Comparison of ENCODE assay signal across 8 mouse cellular contexts in the genomic region with DNA sequence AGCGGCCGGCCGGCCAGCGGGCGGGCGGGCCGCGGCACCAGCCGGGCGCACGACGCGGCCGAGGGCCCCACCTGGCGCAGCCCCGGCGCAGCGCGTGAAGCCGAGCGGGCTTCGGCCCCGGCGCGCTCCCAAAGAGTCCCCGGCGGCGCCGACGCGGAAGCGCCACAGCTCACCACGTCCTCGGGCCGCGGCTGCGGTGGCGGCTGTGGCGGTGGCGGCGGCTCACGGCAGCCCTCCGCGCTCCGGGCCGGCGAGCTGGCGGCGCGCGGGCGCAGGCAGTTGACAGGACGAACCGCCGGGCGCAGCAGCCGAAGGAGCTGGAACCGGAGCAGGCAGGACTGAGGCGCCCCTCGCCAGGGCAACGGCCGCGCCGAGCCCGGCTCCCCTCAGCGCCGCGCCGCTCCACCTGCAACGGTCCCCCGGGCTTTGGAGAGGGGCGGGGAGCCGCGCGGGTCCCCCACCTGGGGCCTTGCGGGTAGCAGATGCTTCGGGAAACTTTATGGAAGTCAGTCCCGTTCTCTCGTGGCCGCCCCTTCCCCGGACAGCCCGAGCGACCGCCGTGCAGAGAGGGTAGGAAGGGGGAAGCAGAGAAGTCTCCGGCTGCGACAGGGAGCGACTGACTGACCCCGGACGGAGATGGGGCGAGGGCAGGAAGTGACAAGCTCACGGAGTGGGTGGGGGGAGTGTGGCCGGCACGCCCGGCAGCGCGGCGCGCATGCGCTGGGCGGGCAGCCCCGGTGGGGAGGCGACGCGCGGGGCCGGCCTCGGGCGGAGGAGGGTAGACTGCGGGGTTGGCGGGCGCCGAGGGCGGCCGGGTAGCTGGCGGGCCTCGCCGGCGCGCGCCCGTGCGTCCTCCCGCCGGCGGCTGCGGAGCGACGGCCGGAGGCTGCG.
DNase-seq lines count a peak whose midpoint lies in the region; ATAC-seq and TF ChIP-seq lines count a peak whose summit lies in the region.

No protein-coding gene starts in this region.

- peak overlapping the region; percentile 47 for H3K4me3 ChIP-seq in ES-Bruce4 (ENCODE audit: low read depth, low read length)
- H3K4me3 ChIP-seq in forebrain, embryonic 14.5 days (ENCODE audit: low read depth, low read length), result peak overlapping the region; percentile 83
- H3K4me3 ChIP-seq in lung, adult 2 months (replicated peaks; ENCODE audit: extremely low read depth, low read depth, low read length), result peak overlapping the region; percentile 70

- peak overlapping the region; percentile 97 for H3K4me2 ChIP-seq in forebrain, embryonic 14.5 days (ENCODE audit: low read length)

- under 1% methylated on average over 77 of the region's 131 CpGs for WGBS in forebrain, embryonic 14.5 days
- WGBS in lung, adult 2 months, result 4% methylated on average over 127 of the region's 131 CpGs

- H3K36me3 ChIP-seq in ES-Bruce4 (ENCODE audit: control insufficient read depth, insufficient read depth, low read length, poor library complexity, severe bottlenecking), result peaks cover 2% of the 10 kb centered on the region; the same call in 1 of the 2 replicates
- peaks cover 5% of the 10 kb centered on the region; the same call in 1 of the 2 replicates for H3K36me3 ChIP-seq in forebrain, embryonic 14.5 days (ENCODE audit: control insufficient read depth, insufficient read depth, low read length)

- intact Hi-C loops in heart, postnatal 25 days (cut with DNase I), result loop anchor here (5.0 kb wide), 1 partner anchor 161 kb away; a partner anchor contains a TSS

- peak; percentile 49 for TF ChIP-seq POLR2A in ES-Bruce4 (IDR thresholded peaks at IDR 0.05; ENCODE audit: insufficient read depth, low read length)
- peak; percentile 92; the same call in 1 of the 2 replicates for TF ChIP-seq POLR2A in lung, adult 2 months (IDR thresholded peaks at IDR 0.05; ENCODE audit: borderline replicate concordance, extremely low read depth, low read depth, low read length)

- peaks cover 8% of the 10 kb centered on the region for H3K27me3 ChIP-seq in ES-Bruce4 (ENCODE audit: control insufficient read depth, insufficient read depth, low read length, poor library complexity, severe bottlenecking)
- no peaks in the 10 kb centered on the region for H3K27me3 ChIP-seq in forebrain, embryonic 14.5 days (replicated peaks; ENCODE audit: control insufficient read depth, insufficient read depth, low read length)

- peak; percentile 95 for ATAC-seq in cerebellum, adult (ENCODE audit: insufficient number of reproducible peaks, low FRiP score, low TSS enrichment)
- peak; percentile 94 for ATAC-seq in forebrain, embryonic 14.5 days
- peak; percentile 92 for ATAC-seq in neutrophil, adult 5-6 weeks (ENCODE audit: extremely low read depth, insufficient number of reproducible peaks, low FRiP score, poor library complexity, severe bottlenecking)

- no peak for TF ChIP-seq EP300 in ES-Bruce4 (IDR thresholded peaks at IDR 0.05; ENCODE audit: insufficient read depth, low read depth, low read length)

- H3K9ac ChIP-seq in ES-Bruce4 (ENCODE audit: low read depth, poor library complexity, severe bottlenecking), result peak overlapping the region; percentile 90
- H3K9ac ChIP-seq in forebrain, embryonic 14.5 days (ENCODE audit: low read length), result peak overlapping the region; percentile 74

- no peak for TF ChIP-seq CTCF in ES-Bruce4 (IDR thresholded peaks at IDR 0.05; ENCODE audit: low read depth, low read length)
- TF ChIP-seq CTCF in lung, adult 2 months (IDR thresholded peaks at IDR 0.05; ENCODE audit: insufficient read depth, low read length), result no peak

- peak; percentile 89 for DNase-seq in forebrain, embryonic 14.5 days (ENCODE audit: low spot score)
- peak; percentile 90 for DNase-seq in heart, postnatal 25 days (ENCODE audit: low spot score)
- peak; percentile 88 to 90 for DNase-seq in layer of hippocampus, adult 18-20 months (ENCODE audit: low spot score in 2 of 2)
- peak; percentile 89 for DNase-seq in lung, adult 2 months
- peak; percentile 83 to 87 for DNase-seq in thymus, adult 18-20 months

- no peak overlapping the region for H3K27ac ChIP-seq in ES-Bruce4 (ENCODE audit: insufficient read depth, low read length)
- peak overlapping the region; percentile 75 for H3K27ac ChIP-seq in forebrain, embryonic 14.5 days (ENCODE audit: low read depth, low read length)

- H3K9me3 ChIP-seq in ES-Bruce4 (replicated peaks; ENCODE audit: control insufficient read depth, insufficient read depth, low read length, poor library complexity, severe bottlenecking), result no peaks in the 10 kb centered on the region
- H3K9me3 ChIP-seq in forebrain, embryonic 14.5 days (replicated peaks; ENCODE audit: control insufficient read depth, low read length), result no peaks in the 10 kb centered on the region

- no peaks in the 10 kb centered on the region for H3K4me1 ChIP-seq in ES-Bruce4 (ENCODE audit: control insufficient read depth, insufficient read depth, low read length)
- peaks cover 6% of the 10 kb centered on the region for H3K4me1 ChIP-seq in forebrain, embryonic 14.5 days (ENCODE audit: control insufficient read depth, insufficient read depth, low read length)
- H3K4me1 ChIP-seq in lung, adult 2 months (ENCODE audit: control insufficient read depth, insufficient read depth, low read length), result peaks cover 5% of the 10 kb centered on the region
